Mouse (Mus musculus) olfactory bulb, adult 2 months (tissue): ENCODE measurements around the gene St3gal4.

Experiments
- CTCF ChIP-seq: fragments of 200-500 bp; IDR thresholded peaks from 2 replicates; pipeline ENCODE4 v1.5.1; 2012; ENCODE audit warnings: low read depth, mild to moderate bottlenecking, low read length, moderate library complexity; ENCODE audit not compliant: insufficient read depth
- POLR2A ChIP-seq: fragments of 200-500 bp; IDR thresholded peaks from 2 replicates; pipeline ENCODE4 v1.6.1; 2012; ENCODE audit warnings: mild to moderate bottlenecking, low read depth, low read length, moderate library complexity; ENCODE audit not compliant: insufficient read depth

DNA sequence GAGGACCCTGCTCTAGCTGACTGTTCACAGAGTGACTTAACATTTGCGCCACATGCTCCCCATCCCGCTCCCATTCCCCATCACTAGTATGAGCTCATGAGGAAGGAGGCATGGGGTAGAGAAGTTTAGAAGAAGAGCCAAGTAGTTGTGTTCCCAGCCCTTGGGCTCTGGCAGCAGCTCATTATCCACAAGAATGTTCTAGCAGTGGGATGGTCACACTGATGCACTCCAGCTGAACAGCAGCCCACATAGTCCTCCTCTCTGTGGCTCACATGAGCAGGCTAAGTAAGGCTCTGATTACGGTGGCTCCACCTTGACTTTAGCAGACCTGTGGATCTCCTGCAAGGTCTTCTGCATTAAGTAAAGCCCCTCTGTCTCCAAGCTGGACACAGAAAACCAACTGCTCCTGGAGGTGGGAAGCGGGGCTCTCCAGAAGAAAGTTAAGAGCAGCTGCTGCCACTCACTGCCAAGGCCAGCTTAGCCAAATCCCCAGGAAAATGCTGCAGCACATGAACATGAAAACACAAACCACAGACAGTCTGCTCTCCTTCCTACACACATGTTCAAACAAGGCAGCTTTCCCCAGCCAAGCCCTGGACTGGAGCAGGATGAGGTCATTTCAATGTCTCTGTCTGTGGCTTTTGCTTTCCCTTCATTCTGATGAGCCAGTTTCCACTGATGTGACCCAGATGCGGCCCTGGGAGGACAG, 37.1 kb upstream of the St3gal4 start:
- TF ChIP-seq CTCF (no peak), POLR2A (no peak)
